Mouse (Mus musculus): Measurements from ENCODE around the gene Aars2.

DNA sequence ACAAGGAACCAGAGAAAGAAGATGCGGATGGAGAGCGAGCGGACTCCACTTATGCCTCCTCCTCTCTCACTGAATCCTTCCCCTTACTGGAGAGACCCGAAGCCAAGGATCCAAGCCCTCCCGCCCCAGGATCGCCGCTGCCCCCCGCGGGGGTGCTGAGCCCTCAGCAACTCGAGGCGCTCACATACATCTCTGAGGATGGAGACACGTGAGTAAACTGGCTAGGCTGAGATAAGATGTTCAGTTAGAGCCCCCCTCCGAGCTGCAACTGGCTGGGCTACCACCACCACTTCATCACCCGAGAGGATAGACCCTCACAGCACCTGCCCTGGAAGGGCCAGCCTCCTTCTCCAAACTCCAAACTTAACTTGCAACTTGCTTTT is 49.5 kb downstream of the Aars2 start:
- TF ChIP-seq CTCF (IDR thresholded peaks at IDR 0.05; ENCODE audit: low read depth) (no peak), EP300 (optimal IDR thresholded peaks at IDR 0.05) (no peak)
